ENCODE assay signal across 10 mouse cellular contexts in genomic region chr13:68577945-68578344, GRCm38 (mm10). TPM values are rescaled to one million over a fixed set of nuclear protein-coding genes. Genes with fewer than 3 reads are reported as not detected.
A peak's percentile ranks its signal among the peaks of the same experiment; 100 is the strongest.
DNase-seq lines count a peak whose midpoint lies in the region.
"Had no signal": no experiment of that assay in that cellular context is flagged by ENCODE, and none has a peak within 500 bp of the region (broad histone marks: within the 10 kb centered on the region; RNA-seq: fewer than 3 reads in every experiment).

No protein-coding gene starts in this region.

- peak; percentile 47 to 65 for DNase-seq in left cerebral cortex, postnatal 25 days (ENCODE audit: low spot score in 2 of 2)
- no peak for DNase-seq in left cerebral cortex, postnatal 4 days
- peak; percentile 81 for DNase-seq in brain, adult 2 months (ENCODE audit: low read depth, low spot score)
- peak; percentile 72 to 87 for DNase-seq in layer of hippocampus, postnatal 14 days (ENCODE audit: low spot score in 2 of 2)
- DNase-seq in right cerebral cortex, postnatal 25 days, result peak; percentile 45
- DNase-seq in embryo, embryonic 9.5 days (ENCODE audit: extremely low spot score), result no peak
- no peak for DNase-seq in gastrocnemius, postnatal 14 days
- DNase-seq: midbrain, embryonic 14.5 days; thymus, postnatal 36 days had no signal

- intact Hi-C loops in left cerebral cortex, postnatal 25 days (cut with DNase I), result no loop called here
- intact Hi-C loops in left cerebral cortex, postnatal 4 days (cut with DNase I), result no loop called here
- intact Hi-C loops in gastrocnemius, postnatal 14 days (cut with DNase I; ENCODE audit: low total_unique reads), result no loop called here

RNA-seq across cellular contexts. Expression of gene Mtrr, which starts 4.0 kb away (rescaled TPM):
- 10 to 100 TPM; 15.8 to 17.0 TPM for total RNA-seq in left cerebral cortex, postnatal 25 days (2021)
- total RNA-seq in left cerebral cortex, postnatal 4 days (2021), result 10 to 100 TPM; 11.7 to 12.4 TPM
- 10 to 100 TPM; 16.7 to 23.4 TPM for total RNA-seq in layer of hippocampus, postnatal 14 days (2021)
- total RNA-seq in gastrocnemius, postnatal 14 days (2021), result 10 to 100 TPM; 19.4 to 20.8 TPM

RNA-seq across cellular contexts. Expression of gene Fastkd3, which starts 4.1 kb away (rescaled TPM):
- total RNA-seq in left cerebral cortex, postnatal 25 days (2021), result 10 to 100 TPM; 13.2 to 16.0 TPM
- 10 to 100 TPM; 13.3 to 13.5 TPM for total RNA-seq in left cerebral cortex, postnatal 4 days (2021)
- 10 to 100 TPM; 14.8 to 15.8 TPM for total RNA-seq in layer of hippocampus, postnatal 14 days (2021)
- 1 to 10 TPM; 6.4 to 7.0 TPM for total RNA-seq in gastrocnemius, postnatal 14 days (2021)

RNA-seq across cellular contexts. Expression of gene 1700001L19Rik, which starts 19.3 kb away (rescaled TPM):
- total RNA-seq in left cerebral cortex, postnatal 25 days (2021), result 10 to 100 TPM; 20.6 to 27.6 TPM
- total RNA-seq in left cerebral cortex, postnatal 4 days (2021), result 10 to 100 TPM; 20.5 to 24.7 TPM
- 10 to 100 TPM; 11.3 to 16.7 TPM for total RNA-seq in layer of hippocampus, postnatal 14 days (2021)
- not detected for total RNA-seq in gastrocnemius, postnatal 14 days (2021)
- total RNA-seq: common myeloid progenitor, adult 5-6 weeks had no signal

Comparison
In these comparisons a context has a peak if more than half of its experiments do, and no peak if none do; other contexts are left out.
1. DNase-seq: peak in left cerebral cortex, postnatal 25 days (2 of 2), brain, adult 2 months (single experiment), layer of hippocampus, postnatal 14 days (2 of 2) and right cerebral cortex, postnatal 25 days (single experiment); none in left cerebral cortex, postnatal 4 days (single experiment), embryo, embryonic 9.5 days (single experiment) and gastrocnemius, postnatal 14 days (single experiment).
2. RNA of gene 1700001L19Rik, which starts 19.3 kb away (total RNA-seq): 20.6 to 27.6 TPM in left cerebral cortex, postnatal 25 days, 20.5 to 24.7 TPM in left cerebral cortex, postnatal 4 days and 11.3 to 16.7 TPM in layer of hippocampus, postnatal 14 days; not detected in gastrocnemius, postnatal 14 days; every median in the first group is over 10 times any median in the second.